Mouse (Mus musculus): ENCODE measurements around the gene Il18.

DNA sequence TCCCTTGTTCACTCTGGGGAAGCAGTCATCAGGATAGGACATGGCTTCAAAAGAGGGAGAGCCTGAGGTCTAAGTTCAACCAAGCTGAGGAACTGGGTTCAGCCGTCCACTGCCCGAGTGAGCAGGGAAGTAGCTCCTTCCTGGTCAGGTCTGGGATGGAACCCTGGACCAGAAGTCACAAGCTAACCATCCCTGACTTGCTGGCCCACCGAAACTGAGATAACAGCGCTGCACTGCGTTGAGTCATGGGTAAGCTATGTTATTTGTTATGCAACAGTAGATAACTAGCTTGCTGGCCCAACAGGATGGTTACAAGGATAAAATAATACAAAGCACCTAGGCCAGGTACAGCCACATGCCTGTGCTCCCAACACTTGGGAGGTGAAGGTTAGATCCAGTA is 39.2 kb upstream of the Il18 start:
- TF ChIP-seq POLR2A (IDR thresholded peaks at IDR 0.05; ENCODE audit: low read depth, low read length): no peak
- no peak for TF ChIP-seq CTCF (IDR thresholded peaks at IDR 0.05; ENCODE audit: extremely low read depth, insufficient read depth, insufficient read length, insufficient replicate concordance)

Measured in spleen, adult 2 months (tissue).